Comparison of ENCODE assay signal across 8 mouse cellular contexts in the genomic region with DNA sequence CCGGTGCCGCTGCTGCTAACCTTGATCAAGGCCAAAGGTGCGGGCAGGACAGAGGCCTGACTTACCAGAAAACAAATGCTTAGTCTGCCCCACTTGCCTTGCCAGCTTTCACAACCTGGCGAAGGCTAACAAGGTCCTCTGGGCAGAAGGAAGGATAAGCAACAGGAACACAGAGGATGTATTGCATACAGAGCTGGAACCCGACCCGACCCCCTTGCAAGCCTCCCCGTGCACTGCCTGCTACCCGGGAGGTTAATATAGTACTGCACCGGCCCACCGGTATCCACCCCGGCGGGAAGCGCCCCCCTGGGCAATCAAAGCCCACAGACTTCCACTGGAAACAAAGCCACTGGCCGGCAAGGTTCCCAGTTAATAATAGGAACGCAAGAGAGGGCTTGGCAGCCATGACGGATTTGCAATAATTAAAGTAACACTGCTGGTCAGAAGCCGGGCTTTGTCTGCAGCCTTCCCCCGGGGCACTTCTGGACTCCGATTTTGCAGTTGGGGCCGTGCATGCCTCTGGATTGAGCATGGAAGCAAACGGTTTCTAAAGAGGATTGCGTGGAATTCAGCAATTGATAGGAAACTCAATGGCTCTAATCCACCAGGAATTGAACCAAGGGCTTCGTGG. TPM values are rescaled to one million over a fixed set of nuclear protein-coding genes. Genes with fewer than 3 reads are reported as not detected.
A peak's percentile ranks its signal among the peaks of the same experiment; 100 is the strongest.
DNase-seq lines count a peak whose midpoint lies in the region; ATAC-seq and TF ChIP-seq lines count a peak whose summit lies in the region.

No protein-coding gene starts in this region.

- H3K36me3 ChIP-seq in liver, embryonic 11.5 days (ENCODE audit: control insufficient read depth, insufficient read depth, low read length): no peaks in the 10 kb centered on the region
- H3K36me3 ChIP-seq in liver, postnatal 0 days (replicated peaks; ENCODE audit: insufficient read depth, low read length): 0 out of 2 replicates have a peak, but pooled peaks cover 3% of the 10 kb centered on the region
- no peaks in the 10 kb centered on the region for H3K36me3 ChIP-seq in forebrain, embryonic 12.5 days (replicated peaks)
- H3K36me3 ChIP-seq in hindbrain, embryonic 15.5 days: no peaks in the 10 kb centered on the region
- H3K36me3 ChIP-seq in midbrain, embryonic 13.5 days: no peaks in the 10 kb centered on the region

- no peak for ATAC-seq in liver, embryonic 11.5 days (replicated peaks; ENCODE audit: low FRiP score)
- no peak for ATAC-seq in liver, postnatal 0 days
- no peak for ATAC-seq in forebrain, embryonic 12.5 days (ENCODE audit: low FRiP score)
- ATAC-seq in hindbrain, embryonic 15.5 days (ENCODE audit: low FRiP score, low read depth): no peak
- ATAC-seq in midbrain, embryonic 13.5 days: peak; percentile 87

- TF ChIP-seq EP300 in liver, postnatal 0 days (IDR thresholded peaks at IDR 0.05; ENCODE audit: low read depth): no peak

- H3K9ac ChIP-seq in liver, embryonic 11.5 days (ENCODE audit: low read depth, low read length): no peak overlapping the region
- H3K9ac ChIP-seq in liver, postnatal 0 days (replicated peaks): no peak overlapping the region
- H3K9ac ChIP-seq in forebrain, embryonic 12.5 days: peak overlapping the region; percentile 36; the same call in 1 of the 2 replicates
- peak overlapping the region; percentile 11; the same call in 1 of the 2 replicates for H3K9ac ChIP-seq in hindbrain, embryonic 15.5 days
- peak overlapping the region; percentile 24; the same call in 1 of the 2 replicates for H3K9ac ChIP-seq in midbrain, embryonic 13.5 days (replicated peaks)

- peaks cover 4% of the 10 kb centered on the region for H3K4me1 ChIP-seq in liver, embryonic 11.5 days (replicated peaks; ENCODE audit: control insufficient read depth, insufficient read depth, low read length)
- 0 out of 2 replicates have a peak, but pooled peaks cover 3% of the 10 kb centered on the region for H3K4me1 ChIP-seq in liver, postnatal 0 days (ENCODE audit: insufficient read depth)
- H3K4me1 ChIP-seq in forebrain, embryonic 12.5 days: peaks cover 23% of the 10 kb centered on the region
- H3K4me1 ChIP-seq in hindbrain, embryonic 15.5 days (replicated peaks): peaks cover 14% of the 10 kb centered on the region
- H3K4me1 ChIP-seq in midbrain, embryonic 13.5 days (replicated peaks): peaks cover 22% of the 10 kb centered on the region

- peaks cover 6% of the 10 kb centered on the region; the same call in 1 of the 2 replicates for H3K27me3 ChIP-seq in liver, embryonic 11.5 days (replicated peaks; ENCODE audit: control insufficient read depth, insufficient read depth, low read length)
- H3K27me3 ChIP-seq in liver, postnatal 0 days (ENCODE audit: insufficient read depth, low read length): no peaks in the 10 kb centered on the region
- peaks cover 8% of the 10 kb centered on the region; the same call in 1 of the 2 replicates for H3K27me3 ChIP-seq in forebrain, embryonic 12.5 days
- no peaks in the 10 kb centered on the region for H3K27me3 ChIP-seq in hindbrain, embryonic 15.5 days
- H3K27me3 ChIP-seq in midbrain, embryonic 13.5 days: peaks cover 38% of the 10 kb centered on the region

- no peak overlapping the region for H3K27ac ChIP-seq in liver, embryonic 11.5 days (ENCODE audit: low read depth, low read length)
- no peak overlapping the region for H3K27ac ChIP-seq in liver, postnatal 0 days (ENCODE audit: low read depth)
- H3K27ac ChIP-seq in forebrain, embryonic 12.5 days: 0 out of 2 replicates have a peak overlapping the region, but pooled peaks have one; percentile 25
- H3K27ac ChIP-seq in hindbrain, embryonic 15.5 days (replicated peaks): no peak overlapping the region
- no peak overlapping the region for H3K27ac ChIP-seq in midbrain, embryonic 13.5 days

- peak overlapping the region; percentile 3 for H3K4me2 ChIP-seq in liver, embryonic 11.5 days
- no peak overlapping the region; the same call in 1 of the 2 replicates for H3K4me2 ChIP-seq in liver, postnatal 0 days (ENCODE audit: low read depth, low read length)
- H3K4me2 ChIP-seq in forebrain, embryonic 12.5 days: peak overlapping the region; percentile 49
- peak overlapping the region; percentile 52 for H3K4me2 ChIP-seq in hindbrain, embryonic 15.5 days
- peak overlapping the region; percentile 51 for H3K4me2 ChIP-seq in midbrain, embryonic 13.5 days (replicated peaks)

- H3K4me3 ChIP-seq in liver, embryonic 11.5 days (ENCODE audit: low read depth, low read length): no peak overlapping the region
- no peak overlapping the region for H3K4me3 ChIP-seq in liver, postnatal 0 days (ENCODE audit: low read depth, low read length)
- H3K4me3 ChIP-seq in forebrain, embryonic 12.5 days (replicated peaks): peak overlapping the region; percentile 18
- H3K4me3 ChIP-seq in hindbrain, embryonic 15.5 days: peak overlapping the region; percentile 9; the same call in 1 of the 2 replicates
- H3K4me3 ChIP-seq in midbrain, embryonic 13.5 days (replicated peaks): peak overlapping the region; percentile 25

- no peak for DNase-seq in liver, embryonic 11.5 days (ENCODE audit: low spot score)
- no peak for DNase-seq in liver, postnatal 0 days
- DNase-seq in spleen, adult 12 weeks (ENCODE audit: low spot score): no peak
- no peak for DNase-seq in lung, postnatal 4 days
- no peak for DNase-seq in ovary, adult 18-20 months (ENCODE audit: low spot score)

- no peak for TF ChIP-seq CTCF in liver, postnatal 0 days (IDR thresholded peaks at IDR 0.05; ENCODE audit: low read depth)

- 32% methylated on average over 23 of the region's 23 CpGs for WGBS in liver, embryonic 11.5 days
- WGBS in liver, postnatal 0 days (ENCODE audit: insufficient replicate concordance): 27% methylated on average over 23 of the region's 23 CpGs
- WGBS in forebrain, embryonic 12.5 days: 5% methylated on average over 23 of the region's 23 CpGs
- WGBS in hindbrain, embryonic 15.5 days: 5% methylated on average over 23 of the region's 23 CpGs
- WGBS in midbrain, embryonic 13.5 days: 2% methylated on average over 23 of the region's 23 CpGs

- H3K9me3 ChIP-seq in liver, embryonic 11.5 days (ENCODE audit: control insufficient read depth, low read length): no peaks in the 10 kb centered on the region
- H3K9me3 ChIP-seq in liver, postnatal 0 days (ENCODE audit: low read length): no peaks in the 10 kb centered on the region
- 0 out of 2 replicates have a peak, but pooled peaks cover 5% of the 10 kb centered on the region for H3K9me3 ChIP-seq in forebrain, embryonic 12.5 days
- H3K9me3 ChIP-seq in hindbrain, embryonic 15.5 days: no peaks in the 10 kb centered on the region
- 0 out of 2 replicates have a peak, but pooled peaks cover 3% of the 10 kb centered on the region for H3K9me3 ChIP-seq in midbrain, embryonic 13.5 days

RNA-seq across cellular contexts. Expression of gene Kank1, which starts 28.9 kb away (rescaled TPM):
- 13.3 and 14.1 TPM in 2 replicates for polyA plus RNA-seq in liver, embryonic 11.5 days (2014; fragmentation: Nextera tagmentation; extraction: Ambion mirVana)
- polyA plus RNA-seq in liver, postnatal 0 days (2015; fragmentation: Nextera tagmentation; extraction: Ambion mirVana): 5.4 and 8.2 TPM in 2 replicates
- polyA plus RNA-seq in forebrain, embryonic 12.5 days (2016; fragmentation: Nextera tagmentation; extraction: Ambion mirVana): 8.0 and 8.8 TPM in 2 replicates
- 10.4 and 11.6 TPM in 2 replicates for polyA plus RNA-seq in hindbrain, embryonic 15.5 days (2015; fragmentation: Nextera tagmentation; extraction: Ambion mirVana)
- polyA plus RNA-seq in midbrain, embryonic 13.5 days (2015; fragmentation: Nextera tagmentation; extraction: Ambion mirVana): 5.7 and 6.8 TPM in 2 replicates

Comparison
In these comparisons a context has a peak if more than half of its experiments do, and no peak if none do; other contexts are left out.
1. H3K4me3 ChIP-seq: peak in forebrain, embryonic 12.5 days (single experiment), hindbrain, embryonic 15.5 days (single experiment) and midbrain, embryonic 13.5 days (single experiment); none in liver, embryonic 11.5 days (single experiment) and liver, postnatal 0 days (single experiment).
2. H3K9ac ChIP-seq: peak in forebrain, embryonic 12.5 days (single experiment), hindbrain, embryonic 15.5 days (single experiment) and midbrain, embryonic 13.5 days (single experiment); none in liver, embryonic 11.5 days (single experiment) and liver, postnatal 0 days (single experiment).